Comparison of ENCODE assay signal across 10 mouse cellular contexts in genomic region chr4:126754736-126755374, GRCm38 (mm10). TPM values are rescaled to one million over a fixed set of nuclear protein-coding genes. Genes with fewer than 3 reads are reported as not detected.
DNase-seq lines count a peak whose midpoint lies in the region; ATAC-seq and TF ChIP-seq lines count a peak whose summit lies in the region.
"Had no signal": no experiment of that assay in that cellular context is flagged by ENCODE, and none has a peak within 500 bp of the region (broad histone marks: within the 10 kb centered on the region; RNA-seq: fewer than 3 reads in every experiment).

No protein-coding gene starts in this region.

- no peak for DNase-seq in heart, postnatal 0 days (ENCODE audit: low spot score)
- no peak for DNase-seq in heart, adult 18-20 months
- DNase-seq in forebrain, embryonic 10.5 days (ENCODE audit: extremely low spot score, low spot score): no peak
- no peak for DNase-seq in left cerebral cortex, postnatal 14 days (ENCODE audit: low spot score in 2 of 2)
- DNase-seq in cerebellum, adult 11-12 months: no peak
- DNase-seq: gastrocnemius, postnatal 14 days had no signal

- no peak overlapping the region for H3K27ac ChIP-seq in heart, postnatal 0 days (ENCODE audit: low read depth)
- no peak overlapping the region for H3K27ac ChIP-seq in forebrain, embryonic 10.5 days
- H3K27ac ChIP-seq in intestine, postnatal 0 days (ENCODE audit: low read depth, low read length): peak overlapping the region; percentile 90

- H3K27me3 ChIP-seq in heart, postnatal 0 days (ENCODE audit: control insufficient read depth, insufficient read depth, low read length): no peaks in the 10 kb centered on the region
- 0 out of 2 replicates have a peak, but pooled peaks cover 4% of the 10 kb centered on the region for H3K27me3 ChIP-seq in forebrain, embryonic 10.5 days (ENCODE audit: poor library complexity, severe bottlenecking)
- H3K27me3 ChIP-seq in intestine, postnatal 0 days (replicated peaks; ENCODE audit: control insufficient read depth, insufficient read depth, low read length): no peaks in the 10 kb centered on the region
- no peaks in the 10 kb centered on the region for H3K27me3 ChIP-seq in myocyte (ENCODE audit: control insufficient read depth, insufficient read depth, insufficient read length)

- H3K79me2 ChIP-seq in myocyte (ENCODE audit: control insufficient read depth, insufficient read depth): peaks cover 4% of the 10 kb centered on the region

- 44% methylated on average over 12 of the region's 12 CpGs for WGBS in heart, postnatal 0 days
- WGBS in forebrain, embryonic 10.5 days: 56% methylated on average over 12 of the region's 12 CpGs
- WGBS in intestine, postnatal 0 days: 23% methylated on average over 12 of the region's 12 CpGs

- TF ChIP-seq EP300 in heart, postnatal 0 days (IDR thresholded peaks at IDR 0.05; ENCODE audit: low read depth): no peak

- TF ChIP-seq CTCF in heart, postnatal 0 days (IDR thresholded peaks at IDR 0.05; ENCODE audit: low read depth): no peak
- peak; percentile 28; the same call in 1 of the 2 replicates for TF ChIP-seq CTCF in intestine, postnatal 0 days (IDR thresholded peaks at IDR 0.05; ENCODE audit: low read depth)

- H3K36me3 ChIP-seq in heart, postnatal 0 days (replicated peaks; ENCODE audit: control insufficient read depth, insufficient read depth, low read length): 0 out of 2 replicates have a peak, but pooled peaks cover 12% of the 10 kb centered on the region
- H3K36me3 ChIP-seq in forebrain, embryonic 10.5 days (replicated peaks): peaks cover 36% of the 10 kb centered on the region
- peaks cover 12% of the 10 kb centered on the region for H3K36me3 ChIP-seq in intestine, postnatal 0 days (ENCODE audit: control insufficient read depth, insufficient read depth)
- peaks cover 12% of the 10 kb centered on the region for H3K36me3 ChIP-seq in myocyte (ENCODE audit: control insufficient read depth, insufficient read depth)

- no peak overlapping the region for H3ac ChIP-seq in myocyte (ENCODE audit: control insufficient read depth, insufficient read length)

- H3K4me2 ChIP-seq in heart, postnatal 0 days (ENCODE audit: low read depth, low read length): peak overlapping the region; percentile 90
- H3K4me2 ChIP-seq in intestine, postnatal 0 days (replicated peaks; ENCODE audit: low read depth): peak overlapping the region; percentile 98
- peak overlapping the region; percentile 95 for H3K4me2 ChIP-seq in myocyte (ENCODE audit: low read depth)

- no peak overlapping the region for H3K4me3 ChIP-seq in heart, postnatal 0 days (ENCODE audit: low read depth, low read length)
- H3K4me3 ChIP-seq in forebrain, embryonic 10.5 days: peak overlapping the region; percentile 93
- peak overlapping the region; percentile 81 for H3K4me3 ChIP-seq in intestine, postnatal 0 days (ENCODE audit: low read depth, low read length)
- H3K4me3 ChIP-seq in myocyte: peak overlapping the region; percentile 81

- no peak for TF ChIP-seq POLR2A in myocyte (IDR thresholded peaks at IDR 0.05; ENCODE audit: insufficient read length, low read depth)

- peaks cover 21% of the 10 kb centered on the region for H3K4me1 ChIP-seq in heart, postnatal 0 days (ENCODE audit: control insufficient read depth, insufficient read depth)
- H3K4me1 ChIP-seq in forebrain, embryonic 10.5 days: peaks cover 49% of the 10 kb centered on the region
- H3K4me1 ChIP-seq in intestine, postnatal 0 days (replicated peaks; ENCODE audit: control insufficient read depth, insufficient read depth, low read length): peaks cover 5% of the 10 kb centered on the region; the same call in 1 of the 2 replicates

- H3K9me3 ChIP-seq in heart, postnatal 0 days (replicated peaks; ENCODE audit: control insufficient read depth, low read length): no peaks in the 10 kb centered on the region
- no peaks in the 10 kb centered on the region for H3K9me3 ChIP-seq in forebrain, embryonic 10.5 days
- H3K9me3 ChIP-seq in intestine, postnatal 0 days (ENCODE audit: control insufficient read depth): no peaks in the 10 kb centered on the region

- intact Hi-C loops in left cerebral cortex, postnatal 14 days (cut with DNase I): no loop called here

- no peak for ATAC-seq in heart, postnatal 0 days (ENCODE audit: insufficient read depth, low read depth)
- ATAC-seq in intestine, postnatal 0 days: peak; percentile 52
- no peak for ATAC-seq in megakaryocyte progenitor cell, adult 5-6 weeks (replicated peaks; ENCODE audit: poor library complexity)

- H3K9ac ChIP-seq in heart, postnatal 0 days (replicated peaks; ENCODE audit: low read depth, low read length): no peak overlapping the region
- peak overlapping the region; percentile 26 for H3K9ac ChIP-seq in intestine, postnatal 0 days (ENCODE audit: low read depth, low read length)

TF ChIP-seq in myocyte, 11 proteins besides CTCF, POLR2A, EP300 and RAD21:
- TF ChIP-seq TCF12 (IDR thresholded peaks at IDR 0.05; ENCODE audit: insufficient read depth, poor library complexity, severe bottlenecking): no peak
- no peak for TF ChIP-seq POLR2AphosphoS2 (IDR thresholded peaks at IDR 0.05; ENCODE audit: insufficient read length, low read depth)
- TF ChIP-seq CEBPB (IDR thresholded peaks at IDR 0.05; ENCODE audit: insufficient read depth, poor library complexity, severe bottlenecking): no peak
- no peak for TF ChIP-seq MAX (IDR thresholded peaks at IDR 0.05; ENCODE audit: low read depth)
- no peak for TF ChIP-seq E2F4 (IDR thresholded peaks at IDR 0.05; ENCODE audit: insufficient read depth)
- no peak for TF ChIP-seq TCF3 (IDR thresholded peaks at IDR 0.05; ENCODE audit: insufficient read length, low read depth)
- TF ChIP-seq MYOG (IDR thresholded peaks at IDR 0.05; ENCODE audit: control insufficient read depth in 1 of 3, insufficient read depth in 1 of 3, insufficient read length in 2 of 3, low read depth in 2 of 3): no peak
- TF ChIP-seq SRF (IDR thresholded peaks at IDR 0.05; ENCODE audit: control insufficient read depth, insufficient read length, low read depth): no peak
- no peak for TF ChIP-seq USF1 (IDR thresholded peaks at IDR 0.05; ENCODE audit: low read depth)
- no peak for TF ChIP-seq MYOD1 (IDR thresholded peaks at IDR 0.05; ENCODE audit: control insufficient read depth in 1 of 3, insufficient read length in 2 of 3, low read depth in 2 of 3)
- TF ChIP-seq REST (IDR thresholded peaks at IDR 0.05; ENCODE audit: insufficient read depth, insufficient read length): no peak

RNA-seq across cellular contexts. Expression of gene AU040320, which starts 1.5 kb away (rescaled TPM):
- total RNA-seq in heart, postnatal 0 days (2014; rRNA removed; ENCODE audit: low replicate concordance): 50.6 and 69.0 TPM in 2 replicates
- 15.7 and 16.6 TPM in 2 replicates for polyA plus RNA-seq in heart, postnatal 0 days (2015; fragmentation: Nextera tagmentation; extraction: Ambion mirVana)
- total RNA-seq in heart, adult 18-20 months (2021): 10 to 100 TPM; 30.9 to 32.1 TPM
- 20.9 and 23.7 TPM in 2 replicates for polyA plus RNA-seq in forebrain, embryonic 10.5 days (2016; fragmentation: Nextera tagmentation; extraction: Ambion mirVana)
- polyA plus RNA-seq in intestine, postnatal 0 days (2015; fragmentation: Nextera tagmentation; extraction: Ambion mirVana): 68.7 and 77.6 TPM in 2 replicates
- 56.6 TPM for polyA plus RNA-seq in myocyte (2012; fragmentation: generic; extraction: Trizol)
- 11.6 and 14.3 TPM in 2 replicates for total RNA-seq in megakaryocyte progenitor cell, adult 5-6 weeks (2015)
- 12.5 and 19.1 TPM in 2 replicates for total RNA-seq in megakaryocyte progenitor cell, adult 5-6 weeks (2017)
- 10 to 100 TPM; 53.8 to 55.3 TPM for total RNA-seq in left cerebral cortex, postnatal 14 days (2021)

RNA-seq across cellular contexts. Expression of gene Ncdn, which starts 1.6 kb away (rescaled TPM):
- 29.0 and 36.2 TPM in 2 replicates for total RNA-seq in heart, postnatal 0 days (2014; rRNA removed; ENCODE audit: low replicate concordance)
- polyA plus RNA-seq in heart, postnatal 0 days (2015; fragmentation: Nextera tagmentation; extraction: Ambion mirVana): 11.0 TPM in 2 replicates
- total RNA-seq in heart, adult 18-20 months (2021): 10 to 100 TPM; 15.8 to 17.1 TPM
- 36.6 and 36.9 TPM in 2 replicates for polyA plus RNA-seq in forebrain, embryonic 10.5 days (2016; fragmentation: Nextera tagmentation; extraction: Ambion mirVana)
- polyA plus RNA-seq in intestine, postnatal 0 days (2015; fragmentation: Nextera tagmentation; extraction: Ambion mirVana): 13.5 and 14.0 TPM in 2 replicates
- polyA plus RNA-seq in myocyte (2012; fragmentation: generic; extraction: Trizol): 25.8 TPM
- 8.9 and 9.6 TPM in 2 replicates for total RNA-seq in megakaryocyte progenitor cell, adult 5-6 weeks (2015)
- total RNA-seq in megakaryocyte progenitor cell, adult 5-6 weeks (2017): 8.2 and 8.5 TPM in 2 replicates
- 100 to 1,000 TPM; 959 to 969 TPM for total RNA-seq in left cerebral cortex, postnatal 14 days (2021)

RNA-seq across cellular contexts. Expression of gene Tfap2e, which starts 18.8 kb away (rescaled TPM):
- total RNA-seq in heart, postnatal 0 days (2014; rRNA removed; ENCODE audit: low replicate concordance): not detected in 2 replicates
- not detected in 2 replicates for polyA plus RNA-seq in heart, postnatal 0 days (2015; fragmentation: Nextera tagmentation; extraction: Ambion mirVana)
- not detected for total RNA-seq in heart, adult 18-20 months (2021)
- 0.06 TPM in 1 of 2 replicates, not detected in the other for polyA plus RNA-seq in forebrain, embryonic 10.5 days (2016; fragmentation: Nextera tagmentation; extraction: Ambion mirVana)
- polyA plus RNA-seq in intestine, postnatal 0 days (2015; fragmentation: Nextera tagmentation; extraction: Ambion mirVana): not detected in 2 replicates
- 0.02 TPM for polyA plus RNA-seq in myocyte (2012; fragmentation: generic; extraction: Trizol)
- total RNA-seq in megakaryocyte progenitor cell, adult 5-6 weeks (2015): not detected in 2 replicates
- total RNA-seq in megakaryocyte progenitor cell, adult 5-6 weeks (2017): not detected in 2 replicates
- total RNA-seq in left cerebral cortex, postnatal 14 days (2021): not detected
- total RNA-seq: gastrocnemius, postnatal 14 days; layer of hippocampus, postnatal 25 days had no signal

Comparison
In these comparisons a context has a peak if more than half of its experiments do, and no peak if none do; other contexts are left out.
1. RNA of gene Ncdn, which starts 1.6 kb away (total RNA-seq): 959 to 969 TPM in left cerebral cortex, postnatal 14 days; 29.0 to 36.2 TPM in heart, postnatal 0 days, 15.8 to 17.1 TPM in heart, adult 18-20 months and 8.2 to 9.6 TPM in megakaryocyte progenitor cell, adult 5-6 weeks; every median in the first group is over 10 times any median in the second.
2. Peak in every context shown above with its lines, with median percentiles within 50 percentile points of each other: H3K4me2 ChIP-seq.